Mouse (Mus musculus) layer of hippocampus, postnatal 14 days (tissue): ENCODE data around the gene Mpi. TPM values are rescaled to one million over a fixed set of nuclear protein-coding genes. Genes with fewer than 3 reads are reported as not detected.
A peak's percentile ranks its signal among the peaks of the same experiment; 100 is the strongest.

Source experiments
- DNase-seq, 2 experiments: peaks; one replicate each; pipeline ENCODE4 v3.0.0; 2021 to 2022; ENCODE audit warnings: low spot score in 2 of 2, mixed read lengths in 1 of 2
- total RNA-seq, 2 experiments: library from RNA; stranded (reverse); gene quantifications; 2 replicates each; pipeline ENCODE4 v1.2.3; 2021

The Mpi gene
- total RNA-seq, 2 experiments from 2014 or later: 71.3 to 78.8 TPM

DNA sequence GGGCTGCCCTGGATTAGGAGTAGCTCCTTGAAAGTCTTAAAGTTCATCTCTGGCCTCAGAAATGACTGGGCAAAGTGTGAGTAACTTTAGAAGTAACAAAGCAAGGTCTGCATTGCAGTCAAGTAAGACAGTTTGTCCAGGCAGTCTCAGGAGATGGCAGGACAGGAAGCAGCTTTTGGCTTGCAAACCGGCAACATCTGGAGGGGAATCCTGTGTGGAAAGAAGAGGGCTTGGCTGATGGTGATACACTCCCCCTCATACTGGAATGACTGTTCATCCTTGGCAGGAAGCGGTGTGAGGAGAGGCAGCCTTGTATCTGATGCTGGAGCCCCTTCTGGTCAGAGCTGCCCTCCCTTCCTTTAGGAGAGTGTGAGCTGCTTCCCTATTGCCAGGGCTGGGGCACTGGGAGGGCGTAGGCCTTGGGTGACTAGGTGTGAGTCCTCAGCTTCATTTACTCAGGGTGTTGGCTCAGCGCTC lies 10.4 kb upstream of the Mpi start:
- DNase-seq: no peak

- no peak for DNase-seq
Observed at GRCm38 (mm10) chr9:57561711-57562099, 9.1 kb upstream of the Mpi start.

GRCm38 (mm10) chr9:57560861-57561710 lies 8.5 kb upstream of the Mpi start, which contains the start of gene Scamp2:
Gene Scamp2 (plus strand): TSS chr9:57560943.
- peak; percentile 94 to 97 for DNase-seq

DNA sequence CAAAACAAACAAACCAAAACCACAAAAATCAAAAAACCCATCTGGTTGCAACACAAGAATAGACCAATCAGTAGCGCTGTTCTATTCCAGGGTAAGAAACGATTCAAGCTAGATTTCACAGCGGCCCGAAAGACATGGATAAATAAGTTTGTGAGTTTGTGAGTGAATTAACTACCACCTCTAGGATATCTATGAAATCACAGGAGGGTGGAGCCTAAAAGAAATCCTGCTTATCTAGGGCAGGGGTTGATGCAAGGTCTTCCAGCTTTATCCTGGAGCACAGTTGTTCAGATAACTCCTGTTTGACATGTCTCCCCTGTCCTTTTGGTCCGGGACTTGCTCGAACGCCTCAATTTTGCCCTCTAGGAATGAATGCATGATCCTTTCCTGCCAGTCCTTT lies 7.7 kb upstream of the Mpi start:
- no peak for DNase-seq

GRCm38 (mm10) chr9:57559568-57559967 lies 7.0 kb upstream of the Mpi start:
- no peak for DNase-seq

DNA sequence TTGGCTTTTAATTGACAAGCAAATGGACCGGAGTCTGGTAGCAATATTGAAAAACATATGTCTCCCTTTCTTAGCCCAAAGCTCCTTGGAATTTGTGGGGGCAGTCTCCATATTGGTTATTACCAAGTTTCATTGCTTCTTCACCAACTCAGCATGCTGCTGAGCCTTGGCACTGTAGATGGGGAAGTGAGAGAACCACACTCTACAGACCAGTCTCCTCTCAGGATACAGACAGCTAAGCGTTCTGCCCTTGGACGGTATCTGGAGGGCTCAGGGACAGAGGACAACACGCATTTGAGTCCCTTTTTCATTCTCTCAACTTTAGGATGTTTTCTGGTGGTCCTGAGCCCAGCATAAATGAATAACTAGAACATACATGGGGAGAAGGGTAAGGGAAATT lies 6.1 kb upstream of the Mpi start:
- no peak for DNase-seq

DNA sequence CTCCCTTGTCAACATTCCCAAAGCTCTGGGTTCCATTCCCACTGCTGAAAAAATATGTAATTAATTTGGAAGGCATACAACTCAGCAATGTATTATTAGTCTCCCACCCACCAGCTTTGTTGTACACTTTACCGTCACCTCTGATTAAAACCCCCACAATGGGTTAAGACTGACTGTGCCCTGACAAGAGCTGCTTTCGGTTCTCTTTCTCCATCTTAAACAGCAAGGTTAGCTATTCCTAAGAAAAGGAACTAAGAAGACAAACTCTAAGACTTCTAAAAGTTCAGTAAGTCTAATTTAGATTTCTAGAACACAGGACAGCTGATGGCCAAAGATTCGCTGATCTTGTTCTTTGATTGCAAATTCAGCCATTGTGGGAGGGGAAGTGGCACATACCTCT lies 4.7 kb upstream of the Mpi start:
- no peak for DNase-seq

DNA sequence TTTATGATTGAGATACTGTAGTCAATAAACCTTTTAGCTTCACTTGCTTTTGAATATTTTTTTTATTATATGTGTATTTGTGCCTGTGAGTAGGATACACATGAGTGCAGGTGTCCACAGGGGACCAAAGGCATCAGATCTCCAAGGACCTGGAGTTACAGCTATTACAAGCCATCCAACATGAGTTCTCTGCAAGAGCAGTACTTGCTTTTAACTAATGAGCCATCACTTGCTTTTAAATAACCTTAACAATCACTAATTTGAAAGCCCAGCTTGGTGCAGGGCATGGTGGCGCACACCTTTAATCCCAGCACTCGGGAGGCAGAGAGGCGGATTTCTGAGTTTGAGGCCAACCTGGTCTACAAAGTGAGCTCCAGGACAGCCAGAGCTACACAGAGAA lies 2.2 kb upstream of the Mpi start:
- no peak for DNase-seq

- no peak for DNase-seq
Observed at GRCm38 (mm10) chr9:57553119-57553518, 556 bp upstream of the Mpi start.

- DNase-seq: no peak
Observed at GRCm38 (mm10) chr9:57550126-57550862, 2.3 kb downstream of the Mpi start.

GRCm38 (mm10) chr9:57549186-57549585 lies 3.4 kb downstream of the Mpi start:
- no peak for DNase-seq

GRCm38 (mm10) chr9:57547869-57548268 lies 4.7 kb downstream of the Mpi start:
- DNase-seq: no peak

- no peak for DNase-seq
Observed at GRCm38 (mm10) chr9:57547287-57547686, 5.3 kb downstream of the Mpi start.

- no peak for DNase-seq
Observed at GRCm38 (mm10) chr9:57543951-57544350, 8.6 kb downstream of the Mpi start.

- DNase-seq: peak; percentile 58 to 68
Observed at GRCm38 (mm10) chr9:57541312-57541711, 11.3 kb downstream of the Mpi start.

GRCm38 (mm10) chr9:57539550-57539949 lies 13.0 kb downstream of the Mpi start:
- no peak for DNase-seq

- peak in 1 of 2 experiments; percentile 47 for DNase-seq
Observed at GRCm38 (mm10) chr9:57537728-57538181, 14.8 kb downstream of the Mpi start.

DNA sequence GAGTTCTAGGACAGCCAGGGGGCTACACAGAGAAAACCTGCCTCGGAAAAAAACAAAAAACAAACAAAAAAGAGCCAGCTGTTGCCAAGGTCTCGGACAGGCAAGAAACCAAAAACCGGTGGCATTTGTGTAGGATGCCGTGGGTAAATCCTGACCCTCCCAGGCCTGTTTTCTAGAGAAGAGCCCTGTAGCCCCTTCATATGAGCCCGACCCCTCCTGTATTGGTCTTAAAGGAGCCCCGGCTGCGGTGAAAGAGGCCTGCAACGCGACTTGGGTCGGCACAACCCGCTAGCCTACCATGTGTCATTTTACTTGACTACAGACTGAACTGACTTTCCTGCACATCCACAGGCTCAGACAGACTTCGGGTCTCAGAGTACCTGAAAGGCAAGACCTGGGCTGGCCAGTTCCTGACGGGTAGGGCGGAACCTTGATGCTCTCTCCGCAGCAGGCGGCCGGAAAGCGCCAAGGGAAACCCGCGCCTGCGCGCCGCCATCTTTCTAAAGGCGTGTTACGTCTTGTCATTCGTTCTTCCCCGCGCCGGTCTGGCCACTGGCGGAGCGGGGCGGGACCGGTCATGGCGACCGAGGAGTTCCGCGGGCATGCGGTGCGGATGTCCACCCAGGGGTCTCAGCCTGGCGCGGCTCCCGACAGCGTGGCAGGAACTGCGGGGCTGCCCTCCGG lies 15.4 kb downstream of the Mpi start, which contains the start of gene Fam219b:
Fam219b (plus strand) TSS at position 485 of the 684 bp plus-strand sequence.
- DNase-seq: peak; percentile 91 to 94

DNA sequence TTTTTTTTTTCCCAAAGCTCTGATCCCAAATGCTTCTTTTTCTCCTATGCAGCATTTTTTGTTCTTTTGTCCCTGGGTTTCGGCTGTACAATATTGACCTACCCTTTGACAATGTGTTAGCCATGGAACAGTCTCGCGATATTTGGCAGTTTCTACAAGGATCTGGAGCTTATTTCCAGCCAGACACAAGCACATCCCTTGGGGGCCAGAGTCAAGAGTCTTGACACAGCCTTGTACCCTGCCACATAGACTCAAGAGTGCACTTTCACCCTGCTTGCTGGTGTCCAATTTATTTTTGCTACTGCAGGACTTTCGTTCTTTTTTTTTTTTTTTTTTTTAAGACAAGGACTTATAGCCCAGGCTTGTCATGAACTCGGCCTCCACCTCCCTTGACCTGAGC lies 16.2 kb downstream of the Mpi start:
- DNase-seq: no peak

- DNase-seq: no peak
Observed at GRCm38 (mm10) chr9:57531946-57532345, 20.6 kb downstream of the Mpi start.

GRCm38 (mm10) chr9:57526435-57526834 lies 26.1 kb downstream of the Mpi start:
- no peak for DNase-seq
